Mouse (Mus musculus): Measurements from ENCODE around the gene Rab40c. TPM values are rescaled to one million over a fixed set of nuclear protein-coding genes. Genes with fewer than 3 reads are reported as not detected.

Gene Rab40c
- polyA plus RNA-seq, 1 experiment from 2014 or later: 6.6 TPM

- WGBS (ENCODE audit: insufficient replicate concordance): 75% methylated on average over 12 of the region's 12 CpGs
- no peak overlapping the region for H3K4me2 ChIP-seq
- H3K27me3 ChIP-seq: no peaks in the 10 kb centered on the region
- H3K4me3 ChIP-seq (replicated peaks): no peak overlapping the region
- H3K9me3 ChIP-seq (replicated peaks): no peaks in the 10 kb centered on the region
- H3K36me3 ChIP-seq (replicated peaks): peaks cover 4% of the 10 kb centered on the region
- ATAC-seq (ENCODE audit: insufficient read depth): no peak
- no peak overlapping the region for H3K9ac ChIP-seq
- peaks cover 5% of the 10 kb centered on the region; the same call in 1 of the 2 replicates for H3K4me1 ChIP-seq (replicated peaks)
- H3K27ac ChIP-seq (replicated peaks): no peak overlapping the region
Measured at GRCm38 (mm10) chr17:25895891-25896290, 23.6 kb downstream of the Rab40c start.

- WGBS (ENCODE audit: insufficient replicate concordance): 46% methylated on average over 2 of the region's 2 CpGs
Measured at GRCm38 (mm10) chr17:25895415-25895814, 24.1 kb downstream of the Rab40c start.

GRCm38 (mm10) chr17:25893975-25894617 is 25.4 kb downstream of the Rab40c start:
- H3K27me3 ChIP-seq: no peaks in the 10 kb centered on the region
- no peak overlapping the region for H3K4me3 ChIP-seq (replicated peaks)
- no peak overlapping the region for H3K9ac ChIP-seq
- no peak for ATAC-seq (ENCODE audit: insufficient read depth)
- H3K4me1 ChIP-seq (replicated peaks): peaks cover 5% of the 10 kb centered on the region; the same call in 1 of the 2 replicates
- no peak overlapping the region for H3K27ac ChIP-seq (replicated peaks)
- no peaks in the 10 kb centered on the region for H3K9me3 ChIP-seq (replicated peaks)
- WGBS (ENCODE audit: insufficient replicate concordance): 21% methylated on average over 2 of the region's 2 CpGs
- H3K4me2 ChIP-seq: no peak overlapping the region
- no peaks in the 10 kb centered on the region for H3K36me3 ChIP-seq (replicated peaks)

More at GRCm38 (mm10) chr17:25895415-25895814, 24.1 kb downstream of the Rab40c start:
- Histone ChIP-seq H3K4me3 (replicated peaks) (no peak overlapping the region), H3K9ac (no peak overlapping the region), H3K36me3 (replicated peaks) (no peaks in the 10 kb centered on the region), H3K9me3 (replicated peaks) (no peaks in the 10 kb centered on the region), H3K4me1 (replicated peaks) (peaks cover 5% of the 10 kb centered on the region; the same call in 1 of the 2 replicates), H3K4me2 (no peak overlapping the region), H3K27me3 (no peaks in the 10 kb centered on the region), H3K27ac (replicated peaks) (no peak overlapping the region)
- no peak for ATAC-seq (ENCODE audit: insufficient read depth)

GRCm38 (mm10) chr17:25888837-25889236 is 30.7 kb downstream of the Rab40c start:
- Histone ChIP-seq H3K36me3 (replicated peaks) (peaks cover 19% of the 10 kb centered on the region; the same call in 1 of the 2 replicates), H3K4me1 (replicated peaks) (peaks cover 15% of the 10 kb centered on the region), H3K4me3 (replicated peaks) (no peak overlapping the region), H3K9ac (no peak overlapping the region), H3K27me3 (no peaks in the 10 kb centered on the region), H3K27ac (replicated peaks) (no peak overlapping the region), H3K9me3 (replicated peaks) (no peaks in the 10 kb centered on the region), H3K4me2 (no peak overlapping the region)
- no peak for ATAC-seq (ENCODE audit: insufficient read depth)
- WGBS (ENCODE audit: insufficient replicate concordance): 68% methylated on average over 3 of the region's 3 CpGs

GRCm38 (mm10) chr17:25887467-25887866 is 32.1 kb downstream of the Rab40c start:
- WGBS (ENCODE audit: insufficient replicate concordance): 71% methylated on average over 10 of the region's 10 CpGs
- Histone ChIP-seq H3K4me1 (replicated peaks) (peaks cover 22% of the 10 kb centered on the region), H3K27me3 (no peaks in the 10 kb centered on the region), H3K9ac (no peak overlapping the region), H3K4me3 (replicated peaks) (no peak overlapping the region), H3K9me3 (replicated peaks) (no peaks in the 10 kb centered on the region), H3K4me2 (no peak overlapping the region), H3K36me3 (replicated peaks) (peaks cover 28% of the 10 kb centered on the region; the same call in 1 of the 2 replicates), H3K27ac (replicated peaks) (no peak overlapping the region)
- ATAC-seq (ENCODE audit: insufficient read depth): no peak

- Histone ChIP-seq H3K9me3 (replicated peaks) (no peaks in the 10 kb centered on the region), H3K27ac (replicated peaks) (no peak overlapping the region), H3K4me1 (replicated peaks) (peaks cover 28% of the 10 kb centered on the region), H3K9ac (no peak overlapping the region), H3K4me3 (replicated peaks) (no peak overlapping the region), H3K4me2 (no peak overlapping the region), H3K36me3 (replicated peaks) (peaks cover 28% of the 10 kb centered on the region; the same call in 1 of the 2 replicates), H3K27me3 (no peaks in the 10 kb centered on the region)
- ATAC-seq (ENCODE audit: insufficient read depth): no peak
Measured at GRCm38 (mm10) chr17:25886806-25887205, 32.7 kb downstream of the Rab40c start.

- Histone ChIP-seq H3K9me3 (replicated peaks) (no peaks in the 10 kb centered on the region), H3K4me3 (replicated peaks) (no peak overlapping the region), H3K27me3 (no peaks in the 10 kb centered on the region), H3K9ac (no peak overlapping the region), H3K36me3 (replicated peaks) (peaks cover 28% of the 10 kb centered on the region; the same call in 1 of the 2 replicates), H3K4me2 (no peak overlapping the region), H3K27ac (replicated peaks) (no peak overlapping the region), H3K4me1 (replicated peaks) (peaks cover 40% of the 10 kb centered on the region)
- ATAC-seq (ENCODE audit: insufficient read depth): no peak
- WGBS (ENCODE audit: insufficient replicate concordance): 51% methylated on average over 4 of the region's 4 CpGs
Measured at GRCm38 (mm10) chr17:25885636-25886035, 33.9 kb downstream of the Rab40c start.

- Histone ChIP-seq H3K9me3 (replicated peaks) (no peaks in the 10 kb centered on the region), H3K27me3 (no peaks in the 10 kb centered on the region), H3K4me1 (replicated peaks) (peaks cover 51% of the 10 kb centered on the region), H3K27ac (replicated peaks) (no peak overlapping the region), H3K9ac (no peak overlapping the region), H3K4me3 (replicated peaks) (no peak overlapping the region), H3K4me2 (no peak overlapping the region), H3K36me3 (replicated peaks) (peaks cover 36% of the 10 kb centered on the region)
- ATAC-seq (ENCODE audit: insufficient read depth): no peak
- 82% methylated on average over 3 of the region's 3 CpGs for WGBS (ENCODE audit: insufficient replicate concordance)
Measured at GRCm38 (mm10) chr17:25883824-25884223, 35.7 kb downstream of the Rab40c start.

- no peak overlapping the region for H3K4me2 ChIP-seq
- H3K4me1 ChIP-seq (replicated peaks): peaks cover 52% of the 10 kb centered on the region
- no peak overlapping the region for H3K4me3 ChIP-seq (replicated peaks)
- H3K36me3 ChIP-seq (replicated peaks): peaks cover 37% of the 10 kb centered on the region
- no peak overlapping the region for H3K9ac ChIP-seq
- no peak for ATAC-seq (ENCODE audit: insufficient read depth)
- H3K27me3 ChIP-seq: no peaks in the 10 kb centered on the region
- no peak overlapping the region for H3K27ac ChIP-seq (replicated peaks)
- no peaks in the 10 kb centered on the region for H3K9me3 ChIP-seq (replicated peaks)
- WGBS (ENCODE audit: insufficient replicate concordance): 87% methylated on average over 8 of the region's 8 CpGs
Measured at GRCm38 (mm10) chr17:25883268-25883667, 36.3 kb downstream of the Rab40c start.

- Histone ChIP-seq H3K4me2 (no peak overlapping the region), H3K27ac (replicated peaks) (no peak overlapping the region), H3K4me3 (replicated peaks) (no peak overlapping the region), H3K27me3 (no peaks in the 10 kb centered on the region), H3K9ac (no peak overlapping the region), H3K36me3 (replicated peaks) (peaks cover 38% of the 10 kb centered on the region), H3K9me3 (replicated peaks) (no peaks in the 10 kb centered on the region), H3K4me1 (replicated peaks) (peaks cover 58% of the 10 kb centered on the region)
- 0 out of 2 replicates have a peak, but pooled peaks have one; percentile 14 for ATAC-seq (ENCODE audit: insufficient read depth)
- WGBS (ENCODE audit: insufficient replicate concordance): 28% methylated on average over 5 of the region's 5 CpGs
Measured at GRCm38 (mm10) chr17:25882306-25882705, 37.2 kb downstream of the Rab40c start.

- peaks cover 60% of the 10 kb centered on the region for H3K4me1 ChIP-seq (replicated peaks)
- no peak overlapping the region for H3K9ac ChIP-seq
- H3K4me2 ChIP-seq: no peak overlapping the region
- 64% methylated on average over 4 of the region's 4 CpGs for WGBS (ENCODE audit: insufficient replicate concordance)
- ATAC-seq (ENCODE audit: insufficient read depth): no peak
- H3K4me3 ChIP-seq (replicated peaks): no peak overlapping the region
- peaks cover 38% of the 10 kb centered on the region for H3K36me3 ChIP-seq (replicated peaks)
- no peaks in the 10 kb centered on the region for H3K27me3 ChIP-seq
- H3K9me3 ChIP-seq (replicated peaks): no peaks in the 10 kb centered on the region
- H3K27ac ChIP-seq (replicated peaks): no peak overlapping the region; the same call in 1 of the 2 replicates
Measured at GRCm38 (mm10) chr17:25881691-25882090, 37.8 kb downstream of the Rab40c start.
